Mouse (Mus musculus) CH12.LX (cell line): ENCODE results near the gene Pus1.

Source experiments
- CTCF ChIP-seq, 2 experiments: IDR thresholded peaks in 1 of 2; conservative IDR thresholded peaks in 1 of 2; 2 replicates each; pipeline ENCODE4 v1.5.1; 2011 to 2012; ENCODE audit warnings: low read depth in 2 of 2, low read length in 2 of 2, improper control_type of control experiment in 1 of 2, inconsistent platforms in 1 of 2, mild to moderate bottlenecking in 1 of 2, moderate library complexity in 1 of 2
- HCFC1 ChIP-seq: IDR thresholded peaks from 2 replicates; pipeline ENCODE4 v1.6.1; 2012; ENCODE audit warnings: low read depth, mild to moderate bottlenecking, inconsistent platforms, low read length, improper control_type of control experiment
- MAFK ChIP-seq: IDR thresholded peaks from 2 replicates; pipeline ENCODE4 v1.6.1; 2011; ENCODE audit warnings: low read length, improper control_type of control experiment; ENCODE audit not compliant: insufficient replicate concordance
- NELFE ChIP-seq: IDR thresholded peaks from 2 replicates; pipeline ENCODE4 v1.6.1; 2011; ENCODE audit warnings: low read depth, low read length, improper control_type of control experiment
- POLR2AphosphoS2 ChIP-seq: IDR thresholded peaks from 2 replicates; pipeline ENCODE4 v1.6.1; 2011; ENCODE audit warnings: low read depth, low read length, improper control_type of control experiment

- no peak for TF ChIP-seq POLR2AphosphoS2
- TF ChIP-seq HCFC1, result no peak
- no peak for TF ChIP-seq NELFE
- no peak for TF ChIP-seq CTCF (conservative IDR thresholded peaks at IDR 0.05 in 1 of 2, IDR thresholded peaks at IDR 0.05 in 1 of 2; ENCODE audit: low read depth in 2 of 2, low read length in 2 of 2)
- TF ChIP-seq MAFK, result no peak
Measured at GRCm38 (mm10) chr5:110806154-110806553, 25.7 kb upstream of the Pus1 start.
